Comparison of ENCODE assay signal across 8 mouse cellular contexts in the genomic region with DNA sequence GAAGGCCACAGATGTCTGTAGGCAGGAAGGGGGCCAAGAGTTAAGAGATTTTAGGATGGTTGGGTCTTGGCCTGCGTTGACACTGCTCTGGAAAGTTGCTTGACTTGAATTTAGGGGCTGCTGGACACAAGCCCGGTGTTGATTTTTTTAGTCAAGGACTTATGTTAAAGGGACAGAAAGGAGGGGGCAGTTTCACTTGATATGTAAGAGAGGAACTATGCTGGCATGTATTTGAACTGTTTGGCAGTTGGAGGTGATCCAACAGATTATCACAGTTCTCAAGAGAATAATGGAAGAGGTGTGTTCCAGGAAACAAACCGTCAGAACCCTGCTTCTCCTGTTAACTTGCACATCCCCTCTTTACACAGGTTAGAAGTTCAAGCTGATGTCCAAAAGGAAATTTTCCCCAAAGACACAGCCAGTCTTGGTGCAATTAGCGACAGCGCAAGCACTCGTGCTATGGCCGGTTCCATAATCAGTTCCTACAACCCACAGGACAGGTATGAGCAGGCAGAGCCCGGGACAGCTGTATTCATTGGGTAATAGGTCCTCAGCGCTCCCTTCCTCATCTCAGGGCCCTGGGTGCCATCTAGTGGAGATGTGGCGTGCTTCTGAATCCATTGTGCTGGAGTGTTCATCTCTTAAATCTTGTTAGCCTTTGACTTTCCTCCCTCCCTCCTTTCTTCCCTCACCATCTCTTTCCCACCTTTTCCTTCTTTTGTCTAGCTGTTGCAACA. TPM values are rescaled to one million over a fixed set of nuclear protein-coding genes. Genes with fewer than 3 reads are reported as not detected.
DNase-seq lines count a peak whose midpoint lies in the region; ATAC-seq lines count a peak whose summit lies in the region.
"Had no signal": no experiment of that assay in that cellular context is flagged by ENCODE, and none has a peak within 500 bp of the region (broad histone marks: within the 10 kb centered on the region; RNA-seq: fewer than 3 reads in every experiment).

No protein-coding gene starts in this region.

- H3K9ac ChIP-seq in hindbrain, embryonic 14.5 days: no peak overlapping the region
- H3K9ac ChIP-seq: neural tube, embryonic 12.5 days had no signal

- H3K27ac ChIP-seq in hindbrain, embryonic 14.5 days: no peak overlapping the region
- H3K27ac ChIP-seq: neural tube, embryonic 12.5 days had no signal

- no peak overlapping the region for H3K4me2 ChIP-seq in hindbrain, embryonic 14.5 days (replicated peaks)
- H3K4me2 ChIP-seq: neural tube, embryonic 12.5 days had no signal

- H3K4me1 ChIP-seq in hindbrain, embryonic 14.5 days (replicated peaks; ENCODE audit: control insufficient read depth, insufficient read depth, low read length): no peaks in the 10 kb centered on the region

- H3K36me3 ChIP-seq in hindbrain, embryonic 14.5 days (replicated peaks; ENCODE audit: control insufficient read depth, insufficient read depth): peaks cover 79% of the 10 kb centered on the region

- 46% methylated on average over 10 of the region's 10 CpGs for WGBS in hindbrain, embryonic 14.5 days

- peak; percentile 82 for ATAC-seq in frontal cortex, adult (ENCODE audit: low TSS enrichment)
- ATAC-seq in hindbrain, embryonic 14.5 days (ENCODE audit: low FRiP score): peak; percentile 66; the same call in 1 of the 2 replicates
- ATAC-seq in megakaryocyte progenitor cell, adult 5-6 weeks (replicated peaks; ENCODE audit: poor library complexity): peak; percentile 88

- DNase-seq in T-cell, adult 2 months (ENCODE audit: low spot score): peak; percentile 65
- DNase-seq in cerebellum, adult 8-10 months: peak; percentile 79
- DNase-seq in hindbrain, embryonic 14.5 days (ENCODE audit: low spot score): peak; percentile 81
- DNase-seq in left cerebral cortex, adult 11 months (ENCODE audit: low spot score): peak; percentile 38
- DNase-seq in skeletal muscle tissue, adult 2 months (ENCODE audit: low read depth, low spot score): peak; percentile 52

- H3K4me3 ChIP-seq in hindbrain, embryonic 14.5 days (replicated peaks; ENCODE audit: low read length): no peak overlapping the region
- H3K4me3 ChIP-seq: neural tube, embryonic 12.5 days had no signal

- 0 out of 2 replicates have a peak, but pooled peaks cover 5% of the 10 kb centered on the region for H3K9me3 ChIP-seq in hindbrain, embryonic 14.5 days (ENCODE audit: control insufficient read depth, low read length)
- H3K9me3 ChIP-seq: neural tube, embryonic 12.5 days had no signal

- no peaks in the 10 kb centered on the region for H3K27me3 ChIP-seq in hindbrain, embryonic 14.5 days (ENCODE audit: control insufficient read depth, insufficient read depth, low read length)
- H3K27me3 ChIP-seq: neural tube, embryonic 12.5 days had no signal

RNA-seq across cellular contexts. Expression of a gene that starts 22.8 kb away (rescaled TPM):
- polyA plus RNA-seq in hindbrain, embryonic 14.5 days (2014; fragmentation: Nextera tagmentation; extraction: Ambion mirVana): 0.33 TPM in 1 of 2 replicates, not detected in the other
- total RNA-seq in megakaryocyte progenitor cell, adult 5-6 weeks (2015): 1.6 TPM in 1 of 2 replicates, not detected in the other
- 0.12 TPM in 1 of 2 replicates, not detected in the other for total RNA-seq in megakaryocyte progenitor cell, adult 5-6 weeks (2017)

RNA-seq across cellular contexts. Expression of a gene that starts 24.5 kb away (rescaled TPM):
- 35.5 and 41.1 TPM in 2 replicates for polyA plus RNA-seq in hindbrain, embryonic 14.5 days (2014; fragmentation: Nextera tagmentation; extraction: Ambion mirVana)
- total RNA-seq in megakaryocyte progenitor cell, adult 5-6 weeks (2015): 24.5 and 29.0 TPM in 2 replicates
- total RNA-seq in megakaryocyte progenitor cell, adult 5-6 weeks (2017): 44.3 and 49.5 TPM in 2 replicates

RNA-seq across cellular contexts. Expression of a gene that starts 39.3 kb away (rescaled TPM):
- polyA plus RNA-seq in hindbrain, embryonic 14.5 days (2014; fragmentation: Nextera tagmentation; extraction: Ambion mirVana): 56.2 and 68.7 TPM in 2 replicates
- not detected in 2 replicates for total RNA-seq in megakaryocyte progenitor cell, adult 5-6 weeks (2015)
- not detected in 2 replicates for total RNA-seq in megakaryocyte progenitor cell, adult 5-6 weeks (2017)

RNA-seq across cellular contexts. Expression of a gene that starts 54.3 kb away (rescaled TPM):
- polyA plus RNA-seq in hindbrain, embryonic 14.5 days (2014; fragmentation: Nextera tagmentation; extraction: Ambion mirVana): 14.5 and 15.4 TPM in 2 replicates
- total RNA-seq in megakaryocyte progenitor cell, adult 5-6 weeks (2015): not detected in 2 replicates
- total RNA-seq in megakaryocyte progenitor cell, adult 5-6 weeks (2017): not detected in 2 replicates
